Mouse (Mus musculus): ENCODE data around the gene 8030411F24Rik. TPM values are rescaled to one million over a fixed set of nuclear protein-coding genes. Genes with fewer than 3 reads are reported as not detected.

8030411F24Rik gene
- not detected in 2 replicates for polyA plus RNA-seq (2012; rRNA removed)

GRCm38 (mm10) chr2:148781709-148782108 lies at the start of gene 8030411F24Rik:
Gene 8030411F24Rik, plus strand, starts transcription at chr2:148782009.

GRCm38 (mm10) chr2:148732327-148733000 lies 49.3 kb upstream of the 8030411F24Rik start, which contains the start of gene Napb:
Gene Napb, minus strand, starts transcription at chr2:148732467.

GRCm38 (mm10) chr2:148750058-148750457 lies 31.8 kb upstream of the 8030411F24Rik start, which contains the start of gene Cstl1:
Gene Cstl1, plus strand, starts transcription at chr2:148750358.

GRCm38 (mm10) chr2:148771397-148771796 lies 10.4 kb upstream of the 8030411F24Rik start, which contains the start of gene Cst11:
Gene Cst11, minus strand, starts transcription at chr2:148771497.

GRCm38 (mm10) chr2:148789142-148789541 lies 7.3 kb downstream of the 8030411F24Rik start, which contains the start of gene Cst12:
Gene Cst12, plus strand, starts transcription at chr2:148789361.

GRCm38 (mm10) chr2:148798485-148798884 lies 16.7 kb downstream of the 8030411F24Rik start, which contains the start of gene Cst8:
Gene Cst8, plus strand, starts transcription at chr2:148798785.

GRCm38 (mm10) chr2:148819909-148820308 lies 38.1 kb downstream of the 8030411F24Rik start, which contains the start of gene Cst13:
Gene Cst13, plus strand, starts transcription at chr2:148820081.

GRCm38 (mm10) chr2:148834912-148835311 lies 53.1 kb downstream of the 8030411F24Rik start, which contains the start of gene Cst9:
Gene Cst9, plus strand, starts transcription at chr2:148835147.

Other genes with a start within 250 kb of the 8030411F24Rik start
- gene Nxt1, start 109.4 kb upstream of the 8030411F24Rik start, polyA plus RNA-seq (2012; rRNA removed): 35.2 and 39.2 TPM in 2 replicates
- gene Gzf1, start 101.0 kb upstream of the 8030411F24Rik start, polyA plus RNA-seq (2012; rRNA removed): 14.7 and 15.1 TPM in 2 replicates
- gene Napb, start 49.5 kb upstream of the 8030411F24Rik start, polyA plus RNA-seq (2012; rRNA removed): 67.8 and 72.4 TPM in 2 replicates
- gene Cstl1, start 31.7 kb upstream of the 8030411F24Rik start, polyA plus RNA-seq (2012; rRNA removed): 0.19 TPM in 1 of 2 replicates, not detected in the other
- gene Cst11, start 10.5 kb upstream of the 8030411F24Rik start, polyA plus RNA-seq (2012; rRNA removed): not detected in 2 replicates
- 0.16 and 0.25 TPM in 2 replicates for gene Cst12, start 7.4 kb downstream of the 8030411F24Rik start, polyA plus RNA-seq (2012; rRNA removed)
- gene Cst8, start 16.8 kb downstream of the 8030411F24Rik start, polyA plus RNA-seq (2012; rRNA removed): not detected in 2 replicates
- not detected in 2 replicates for gene Cst13, start 38.1 kb downstream of the 8030411F24Rik start, polyA plus RNA-seq (2012; rRNA removed)
- gene Cst9, start 53.1 kb downstream of the 8030411F24Rik start, polyA plus RNA-seq (2012; rRNA removed): not detected in 2 replicates
- gene 9230104L09Rik, start 83.0 kb downstream of the 8030411F24Rik start, polyA plus RNA-seq (2012; rRNA removed): not detected in 2 replicates
- gene Cst3, start 93.7 kb downstream of the 8030411F24Rik start, polyA plus RNA-seq (2012; rRNA removed): 687 and 831 TPM in 2 replicates
- gene Gm1330, start 221.2 kb downstream of the 8030411F24Rik start, polyA plus RNA-seq (2012; rRNA removed): not detected in 2 replicates
- not detected in 2 replicates for gene Gm10750, start 235.2 kb downstream of the 8030411F24Rik start, polyA plus RNA-seq (2012; rRNA removed)